ENCODE assay signal across 20 mouse cellular contexts in the genomic region with DNA sequence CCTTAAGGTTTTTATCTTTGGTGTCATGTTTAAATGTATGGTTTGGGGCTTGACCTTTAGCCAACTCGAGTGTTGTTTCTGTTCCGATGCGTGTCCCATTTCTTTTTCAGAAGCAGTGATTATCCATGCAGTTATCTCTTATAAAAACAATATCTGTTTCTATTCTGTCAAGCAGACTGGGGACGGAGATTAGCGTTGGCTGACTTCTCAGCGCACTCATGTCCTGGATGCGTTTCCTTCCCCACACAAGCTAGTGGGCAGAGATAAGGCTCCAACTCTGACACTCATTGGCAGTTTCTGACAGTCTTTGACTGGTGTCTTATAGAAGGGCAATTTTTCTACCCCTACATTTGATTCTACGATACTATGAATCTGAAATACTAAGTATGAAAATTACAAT.
DNase-seq lines count a peak whose midpoint lies in the region; ATAC-seq and TF ChIP-seq lines count a peak whose summit lies in the region.
"Had no signal": no experiment of that assay in that cellular context is flagged by ENCODE, and none has a peak within 500 bp of the region (broad histone marks: within the 10 kb centered on the region; RNA-seq: fewer than 3 reads in every experiment).

No protein-coding gene starts in this region.

- no peak overlapping the region for H3K27ac ChIP-seq in lung, postnatal 0 days (ENCODE audit: low read length)
- H3K27ac ChIP-seq: embryonic facial prominence, embryonic 15.5 days; heart, adult 2 months; hindbrain, embryonic 15.5 days had no signal

- no peaks in the 10 kb centered on the region for H3K4me1 ChIP-seq in lung, postnatal 0 days (ENCODE audit: insufficient read depth, low read depth, low read length)
- H3K4me1 ChIP-seq: embryonic facial prominence, embryonic 15.5 days; hindbrain, embryonic 15.5 days had no signal

- peak; percentile 80 for DNase-seq in heart, adult 11 months
- no peak for DNase-seq in heart, adult 8-10 months (ENCODE audit: low spot score)
- peak; percentile 21 for DNase-seq in lung, postnatal 25 days (ENCODE audit: low spot score)
- DNase-seq in lung, postnatal 0 days (ENCODE audit: low spot score) = no peak
- DNase-seq in kidney, adult 11 months = no peak
- no peak for DNase-seq in left cerebral cortex, adult 8-10 months (ENCODE audit: low spot score in 2 of 2)
- DNase-seq: adrenal gland, postnatal 14 days; cerebellum, adult 2 months; cerebellum, postnatal 10 days; embryo, embryonic 11 days; gastrocnemius, postnatal 10 days; heart, adult 2 months had no signal

- H3K9me3 ChIP-seq in lung, postnatal 0 days (ENCODE audit: low read length) = no peaks in the 10 kb centered on the region
- H3K9me3 ChIP-seq: embryonic facial prominence, embryonic 15.5 days; heart, embryonic 12.5 days; hindbrain, embryonic 15.5 days had no signal

- no peak for TF ChIP-seq CTCF in lung, postnatal 0 days (IDR thresholded peaks at IDR 0.05)

- no peaks in the 10 kb centered on the region for H3K27me3 ChIP-seq in lung, postnatal 0 days (replicated peaks; ENCODE audit: insufficient read depth, low read length)
- H3K27me3 ChIP-seq: embryonic facial prominence, embryonic 15.5 days; hindbrain, embryonic 15.5 days; Patski had no signal

- no peak overlapping the region for H3K9ac ChIP-seq in lung, postnatal 0 days (replicated peaks; ENCODE audit: low read depth)
- H3K9ac ChIP-seq: embryonic facial prominence, embryonic 15.5 days; heart, embryonic 12.5 days; hindbrain, embryonic 15.5 days had no signal

- 38% methylated on average over 8 of the region's 8 CpGs for WGBS in lung, postnatal 0 days

- no peak for ATAC-seq in lung, postnatal 0 days
- ATAC-seq in common myeloid progenitor, adult 5-6 weeks (replicated peaks; ENCODE audit: low read depth, poor library complexity, severe bottlenecking) = peak; percentile 77
- ATAC-seq: activated CD4-positive, CD25-positive, alpha-beta regulatory T cell, adult 4 months; forebrain, embryonic 16.5 days; Patski had no signal

- H3K36me3 ChIP-seq in lung, postnatal 0 days (ENCODE audit: insufficient read depth, low read length) = no peaks in the 10 kb centered on the region
- H3K36me3 ChIP-seq: embryonic facial prominence, embryonic 15.5 days; heart, embryonic 12.5 days; hindbrain, embryonic 15.5 days had no signal

- no peak overlapping the region for H3K4me3 ChIP-seq in lung, postnatal 0 days (ENCODE audit: low read depth, low read length)
- H3K4me3 ChIP-seq: embryonic facial prominence, embryonic 15.5 days; erythroblast, embryonic 14.5 days; heart, adult 2 months; heart, embryonic 12.5 days; hindbrain, embryonic 15.5 days had no signal

- no peak overlapping the region for H3K4me2 ChIP-seq in lung, postnatal 0 days (replicated peaks; ENCODE audit: low read depth, low read length)
- H3K4me2 ChIP-seq: embryonic facial prominence, embryonic 15.5 days; heart, embryonic 12.5 days; hindbrain, embryonic 15.5 days had no signal

- no peak for TF ChIP-seq EP300 in lung, postnatal 0 days (IDR thresholded peaks at IDR 0.05)

Comparison
In these comparisons a context has a peak if more than half of its experiments do, and no peak if none do; other contexts are left out.
1. DNase-seq: peak in heart, adult 11 months (single experiment) and lung, postnatal 25 days (single experiment); none in heart, adult 8-10 months (single experiment), lung, postnatal 0 days (single experiment), kidney, adult 11 months (single experiment) and left cerebral cortex, adult 8-10 months (0 of 2).